Mouse (Mus musculus): ENCODE data around the gene Spaca4. TPM values are rescaled to one million over a fixed set of nuclear protein-coding genes. Genes with fewer than 3 reads are reported as not detected.
A peak's percentile ranks its signal among the peaks of the same experiment; 100 is the strongest.

Spaca4 gene
- polyA plus RNA-seq, 1 experiment from 2014 or later: not detected

GRCm38 (mm10) chr7:45679966-45680621 is 45.5 kb downstream of the Spaca4 start:
- WGBS: 67% methylated on average over 14 of the region's 14 CpGs
- TF ChIP-seq CTCF (IDR thresholded peaks at IDR 0.05; ENCODE audit: low read depth): no peak
- Histone ChIP-seq H3K27ac (ENCODE audit: low read depth) (no peak overlapping the region), H3K9ac (no peak overlapping the region), H3K27me3 (ENCODE audit: insufficient read depth, low read length) (no peaks in the 10 kb centered on the region), H3K4me2 (no peak overlapping the region), H3K9me3 (ENCODE audit: low read depth, low read length) (no peaks in the 10 kb centered on the region), H3K36me3 (ENCODE audit: insufficient read depth) (no peaks in the 10 kb centered on the region), H3K4me3 (ENCODE audit: low read depth, low read length) (no peak overlapping the region), H3K4me1 (ENCODE audit: insufficient read depth) (peaks cover 7% of the 10 kb centered on the region; the same call in 1 of the 2 replicates)
- ATAC-seq (ENCODE audit: insufficient read depth): no peak
- peak; percentile 55 for DNase-seq

GRCm38 (mm10) chr7:45678513-45678912 is 47.1 kb downstream of the Spaca4 start:
- H3K9ac ChIP-seq: no peak overlapping the region
- 88% methylated on average over 14 of the region's 14 CpGs for WGBS
- no peak overlapping the region for H3K4me3 ChIP-seq (ENCODE audit: low read depth, low read length)
- ATAC-seq (ENCODE audit: insufficient read depth) (no peak), DNase-seq (no peak)
- H3K27ac ChIP-seq (ENCODE audit: low read depth): no peak overlapping the region
- H3K36me3 ChIP-seq (ENCODE audit: insufficient read depth): no peaks in the 10 kb centered on the region
- H3K9me3 ChIP-seq (ENCODE audit: low read depth, low read length): no peaks in the 10 kb centered on the region
- TF ChIP-seq CTCF (IDR thresholded peaks at IDR 0.05; ENCODE audit: low read depth): no peak
- H3K4me2 ChIP-seq: no peak overlapping the region
- peaks cover 7% of the 10 kb centered on the region; the same call in 1 of the 2 replicates for H3K4me1 ChIP-seq (ENCODE audit: insufficient read depth)
- no peaks in the 10 kb centered on the region for H3K27me3 ChIP-seq (ENCODE audit: insufficient read depth, low read length)

GRCm38 (mm10) chr7:45677627-45678295 is 47.9 kb downstream of the Spaca4 start:
- no peak overlapping the region for H3K27ac ChIP-seq (ENCODE audit: low read depth)
- WGBS: 60% methylated on average over 7 of the region's 7 CpGs
- ATAC-seq (ENCODE audit: insufficient read depth): no peak

More at GRCm38 (mm10) chr7:45677627-45678295, 47.9 kb downstream of the Spaca4 start:
- no peak for TF ChIP-seq CTCF (IDR thresholded peaks at IDR 0.05; ENCODE audit: low read depth)
- H3K36me3 ChIP-seq (ENCODE audit: insufficient read depth): no peaks in the 10 kb centered on the region
- H3K27me3 ChIP-seq (ENCODE audit: insufficient read depth, low read length): no peaks in the 10 kb centered on the region
- no peak for DNase-seq
- no peaks in the 10 kb centered on the region for H3K9me3 ChIP-seq (ENCODE audit: low read depth, low read length)
- H3K9ac ChIP-seq: no peak overlapping the region
- no peak overlapping the region for H3K4me2 ChIP-seq
- H3K4me1 ChIP-seq (ENCODE audit: insufficient read depth): peaks cover 6% of the 10 kb centered on the region; the same call in 1 of the 2 replicates
- H3K4me3 ChIP-seq (ENCODE audit: low read depth, low read length): no peak overlapping the region

Other genes starting within 250 kb of the Spaca4 start
- 0.47 and 0.86 TPM in 2 replicates for gene Tulp2, start 243.9 kb downstream of the Spaca4 start, polyA plus RNA-seq (2014; fragmentation: Nextera tagmentation; extraction: Ambion mirVana)
- gene Gm45808, start 239.0 kb downstream of the Spaca4 start, polyA plus RNA-seq (2014; fragmentation: Nextera tagmentation; extraction: Ambion mirVana): not detected in 2 replicates
- gene Dhdh, start 237.0 kb downstream of the Spaca4 start, polyA plus RNA-seq (2014; fragmentation: Nextera tagmentation; extraction: Ambion mirVana): 3.0 and 3.3 TPM in 2 replicates
- 194 and 201 TPM in 2 replicates for gene Nucb1, start 215.4 kb downstream of the Spaca4 start, polyA plus RNA-seq (2014; fragmentation: Nextera tagmentation; extraction: Ambion mirVana)
- gene Ppp1r15a, start 199.5 kb downstream of the Spaca4 start, polyA plus RNA-seq (2014; fragmentation: Nextera tagmentation; extraction: Ambion mirVana): 15.6 and 17.5 TPM in 2 replicates
- 1.9 and 2.1 TPM in 2 replicates for gene Plekha4, start 199.5 kb downstream of the Spaca4 start, polyA plus RNA-seq (2014; fragmentation: Nextera tagmentation; extraction: Ambion mirVana)
- 0.57 and 0.66 TPM in 2 replicates for gene Hsd17b14, start 170.9 kb downstream of the Spaca4 start, polyA plus RNA-seq (2014; fragmentation: Nextera tagmentation; extraction: Ambion mirVana)
- 48.9 and 53.4 TPM in 2 replicates for gene Bcat2, start 155.7 kb downstream of the Spaca4 start, polyA plus RNA-seq (2014; fragmentation: Nextera tagmentation; extraction: Ambion mirVana)
- gene Fgf21, start 110.3 kb downstream of the Spaca4 start, polyA plus RNA-seq (2014; fragmentation: Nextera tagmentation; extraction: Ambion mirVana): not detected in 2 replicates
- gene Fut1, start 108.5 kb downstream of the Spaca4 start, polyA plus RNA-seq (2014; fragmentation: Nextera tagmentation; extraction: Ambion mirVana): 0.13 and 0.58 TPM in 2 replicates
- gene Izumo1, start 104.0 kb downstream of the Spaca4 start, polyA plus RNA-seq (2014; fragmentation: Nextera tagmentation; extraction: Ambion mirVana): 0.28 and 0.35 TPM in 2 replicates
- gene Rasip1, start 98.3 kb downstream of the Spaca4 start, polyA plus RNA-seq (2014; fragmentation: Nextera tagmentation; extraction: Ambion mirVana): 29.4 and 35.3 TPM in 2 replicates
- 8.1 and 9.2 TPM in 2 replicates for gene Mamstr, start 85.8 kb downstream of the Spaca4 start, polyA plus RNA-seq (2014; fragmentation: Nextera tagmentation; extraction: Ambion mirVana)
- 0.22 and 0.75 TPM in 2 replicates for gene Fut2, start 59.4 kb downstream of the Spaca4 start, polyA plus RNA-seq (2014; fragmentation: Nextera tagmentation; extraction: Ambion mirVana)
- gene Ntn5, start 41.8 kb downstream of the Spaca4 start, polyA plus RNA-seq (2014; fragmentation: Nextera tagmentation; extraction: Ambion mirVana): 0.28 and 0.30 TPM in 2 replicates
- 0.08 TPM in 1 of 2 replicates, not detected in the other for gene Sec1, start 31.4 kb downstream of the Spaca4 start, polyA plus RNA-seq (2014; fragmentation: Nextera tagmentation; extraction: Ambion mirVana)
- 2.0 and 4.3 TPM in 2 replicates for gene Car11, start 26.0 kb downstream of the Spaca4 start, polyA plus RNA-seq (2014; fragmentation: Nextera tagmentation; extraction: Ambion mirVana)
- 2.1 TPM in 2 replicates for gene Dbp, start 20.7 kb downstream of the Spaca4 start, polyA plus RNA-seq (2014; fragmentation: Nextera tagmentation; extraction: Ambion mirVana)
- 1,245 and 1,303 TPM in 2 replicates for gene Rpl18, start 10.4 kb downstream of the Spaca4 start, polyA plus RNA-seq (2014; fragmentation: Nextera tagmentation; extraction: Ambion mirVana)
- 21.9 and 23.8 TPM in 2 replicates for gene Sphk2, start 7.8 kb downstream of the Spaca4 start, polyA plus RNA-seq (2014; fragmentation: Nextera tagmentation; extraction: Ambion mirVana)
- 0.92 and 1.1 TPM in 2 replicates for gene Fam83e, start 4.6 kb downstream of the Spaca4 start, polyA plus RNA-seq (2014; fragmentation: Nextera tagmentation; extraction: Ambion mirVana)
- gene Lmtk3, start 57.9 kb upstream of the Spaca4 start, polyA plus RNA-seq (2014; fragmentation: Nextera tagmentation; extraction: Ambion mirVana): 0.76 and 1.9 TPM in 2 replicates
- gene Sult2b1, start 58.9 kb upstream of the Spaca4 start, polyA plus RNA-seq (2014; fragmentation: Nextera tagmentation; extraction: Ambion mirVana): 5.0 and 5.9 TPM in 2 replicates
- gene Cyth2, start 88.8 kb upstream of the Spaca4 start, polyA plus RNA-seq (2014; fragmentation: Nextera tagmentation; extraction: Ambion mirVana): 109 and 110 TPM in 2 replicates
- gene Kcnj14, start 99.0 kb upstream of the Spaca4 start, polyA plus RNA-seq (2014; fragmentation: Nextera tagmentation; extraction: Ambion mirVana): 0.67 and 1.1 TPM in 2 replicates
- gene Grwd1, start 105.1 kb upstream of the Spaca4 start, polyA plus RNA-seq (2014; fragmentation: Nextera tagmentation; extraction: Ambion mirVana): 85.4 and 95.3 TPM in 2 replicates
- gene Kdelr1, start 147.0 kb upstream of the Spaca4 start, polyA plus RNA-seq (2014; fragmentation: Nextera tagmentation; extraction: Ambion mirVana): 107 and 108 TPM in 2 replicates
- 0.41 and 0.43 TPM in 2 replicates for gene Grin2d, start 152.6 kb upstream of the Spaca4 start, polyA plus RNA-seq (2014; fragmentation: Nextera tagmentation; extraction: Ambion mirVana)
- 1.0 and 1.4 TPM in 2 replicates for gene Syngr4, start 170.9 kb upstream of the Spaca4 start, polyA plus RNA-seq (2014; fragmentation: Nextera tagmentation; extraction: Ambion mirVana)
- gene Tmem143, start 171.1 kb upstream of the Spaca4 start, polyA plus RNA-seq (2014; fragmentation: Nextera tagmentation; extraction: Ambion mirVana): 2.7 and 3.5 TPM in 2 replicates
- 164 and 174 TPM in 2 replicates for gene Emp3, start 195.6 kb upstream of the Spaca4 start, polyA plus RNA-seq (2014; fragmentation: Nextera tagmentation; extraction: Ambion mirVana)
- gene Ccdc114, start 198.3 kb upstream of the Spaca4 start, polyA plus RNA-seq (2014; fragmentation: Nextera tagmentation; extraction: Ambion mirVana): 2.9 and 4.4 TPM in 2 replicates